Mouse (Mus musculus) kidney, embryonic 15.5 days (tissue): ENCODE data around the gene Ctdspl. TPM values are rescaled to one million over a fixed set of nuclear protein-coding genes. Genes with fewer than 3 reads are reported as not detected.

ENCODE experiments used
- ATAC-seq: fragments of 200-750 bp; cut with Nextera tagmentation; replicated peaks from 2 replicates; pipeline ENCODE4 v1.8.0; 2017; ENCODE audit warnings: moderate TSS enrichment; ENCODE audit not compliant: low FRiP score
- H3K27ac ChIP-seq: fragments of 300-500 bp; sonication (generic); 2 replicates; pipeline ENCODE4 v1.5.1; 2015; ENCODE audit warnings: mild to moderate bottlenecking, inconsistent platforms
- H3K27me3 ChIP-seq: fragments of 300-500 bp; sonication (generic); 2 replicates; pipeline ENCODE4 v1.6.1; 2015; ENCODE audit warnings: inconsistent platforms
- H3K36me3 ChIP-seq: fragments of 300-500 bp; sonication (generic); 2 replicates; pipeline ENCODE4 v1.6.1; 2015; ENCODE audit warnings: inconsistent platforms
- H3K4me1 ChIP-seq: fragments of 300-500 bp; sonication (generic); 2 replicates; pipeline ENCODE4 v1.6.1; 2015; ENCODE audit warnings: inconsistent platforms
- H3K4me2 ChIP-seq: fragments of 300-500 bp; sonication (generic); 2 replicates; pipeline ENCODE4 v1.6.1; 2015; ENCODE audit warnings: moderate library complexity, mild to moderate bottlenecking, inconsistent platforms
- H3K4me3 ChIP-seq: fragments of 300-500 bp; sonication (generic); replicated peaks from 2 replicates; pipeline ENCODE4 v1.5.1; 2015; ENCODE audit warnings: mild to moderate bottlenecking, inconsistent platforms
- H3K9ac ChIP-seq: fragments of 300-500 bp; sonication (generic); 2 replicates; pipeline ENCODE4 v1.6.1; 2015; ENCODE audit warnings: mild to moderate bottlenecking, inconsistent platforms
- H3K9me3 ChIP-seq: fragments of 300-500 bp; sonication (generic); replicated peaks from 2 replicates; pipeline ENCODE4 v1.6.1; 2016; ENCODE audit warnings: inconsistent platforms
- WGBS: fragments of 180-500 bp; shearing (Covaris S2); methylation state at CpG from one replicate; pipeline ENCODE4 v1.1.7; 2015; ENCODE audit warnings: mixed read lengths; 5-methylcytosine and 5-hydroxymethylcytosine counted together
- polyA plus RNA-seq: library from polyadenylated mRNA; unstranded; fragments of >200 nt; fragmentation: Nextera tagmentation; extraction: Ambion mirVana; gene quantifications from 2 replicates; pipeline ENCODE4 v1.2.1, GENCODE M21; 2015

Gene Ctdspl
- polyA plus RNA-seq, 1 experiment from 2014 or later: 24.9 TPM

- no peak for ATAC-seq
- H3K9ac ChIP-seq: no peak overlapping the region
- H3K27me3 ChIP-seq: no peaks in the 10 kb centered on the region
- H3K27ac ChIP-seq: no peak overlapping the region
- H3K4me3 ChIP-seq: no peak overlapping the region
- H3K36me3 ChIP-seq: peaks cover 28% of the 10 kb centered on the region
- H3K9me3 ChIP-seq: no peaks in the 10 kb centered on the region
- 66% methylated on average over 5 of the region's 5 CpGs for WGBS
- H3K4me1 ChIP-seq: peaks cover 30% of the 10 kb centered on the region
- no peak overlapping the region for H3K4me2 ChIP-seq
These were observed 153.9 kb downstream of the Ctdspl start for GRCm38 (mm10) chr9:119080040-119080675.

- Histone ChIP-seq H3K4me1 (peaks cover 37% of the 10 kb centered on the region), H3K27me3 (no peaks in the 10 kb centered on the region), H3K9ac (no peak overlapping the region), H3K9me3 (no peaks in the 10 kb centered on the region), H3K27ac (peak overlapping the region; percentile 67), H3K36me3 (peaks cover 18% of the 10 kb centered on the region), H3K4me3 (no peak overlapping the region), H3K4me2 (no peak overlapping the region)
- 30% methylated on average over 8 of the region's 8 CpGs for WGBS
- no peak; the same call in 1 of the 2 replicates for ATAC-seq
These were observed 155.8 kb downstream of the Ctdspl start for GRCm38 (mm10) chr9:119082039-119082438.

DNA sequence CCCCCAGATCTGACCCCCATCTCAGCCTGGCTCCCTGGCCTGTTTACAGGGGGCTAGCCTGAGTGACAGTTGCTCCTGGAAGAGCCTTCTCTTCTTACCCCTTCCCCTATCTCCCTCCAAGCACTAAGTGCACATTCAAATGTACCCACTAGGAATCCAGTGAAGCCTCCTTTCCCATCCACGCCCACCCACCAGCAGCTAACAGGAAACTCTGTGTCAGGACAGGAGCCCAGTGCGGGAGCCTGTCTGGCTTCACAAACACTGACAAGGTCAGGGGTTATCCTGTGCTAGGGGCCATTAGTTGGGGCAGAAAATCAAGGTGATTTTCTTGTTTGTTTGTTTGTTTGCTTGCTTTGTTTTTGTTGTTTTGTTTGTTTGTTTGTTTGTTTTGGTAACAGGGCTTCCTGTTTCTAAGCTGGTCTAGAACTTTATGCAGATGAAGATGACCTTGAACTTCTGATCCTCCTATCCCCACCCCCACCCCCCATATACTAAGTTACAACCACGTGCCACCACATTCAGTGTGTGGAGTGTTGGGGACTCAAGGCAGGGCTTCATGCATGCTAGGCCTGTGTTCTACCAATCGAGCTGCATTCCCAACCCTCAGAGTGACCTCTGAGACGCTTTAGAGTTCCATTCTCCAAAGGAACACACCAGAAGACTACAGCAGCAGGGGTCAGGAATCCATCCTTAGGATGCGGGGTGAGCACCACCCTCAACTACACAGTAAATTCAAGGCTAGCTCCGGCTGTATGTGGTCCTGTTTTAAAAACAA lies 156.6 kb downstream of the Ctdspl start:
- no peak for ATAC-seq
- peaks cover 18% of the 10 kb centered on the region for H3K36me3 ChIP-seq
- H3K9me3 ChIP-seq: no peaks in the 10 kb centered on the region
- no peak overlapping the region for H3K4me3 ChIP-seq
- 69% methylated on average over 7 of the region's 7 CpGs for WGBS
- no peak overlapping the region for H3K4me2 ChIP-seq
- no peak overlapping the region for H3K9ac ChIP-seq
- no peaks in the 10 kb centered on the region for H3K27me3 ChIP-seq
- H3K27ac ChIP-seq: peak overlapping the region; percentile 67; the same call in 1 of the 2 replicates
- peaks cover 45% of the 10 kb centered on the region for H3K4me1 ChIP-seq

- no peak overlapping the region for H3K27ac ChIP-seq
- H3K4me2 ChIP-seq: no peak overlapping the region
- H3K36me3 ChIP-seq: peaks cover 10% of the 10 kb centered on the region; the same call in 1 of the 2 replicates
- no peaks in the 10 kb centered on the region for H3K27me3 ChIP-seq
- ATAC-seq: no peak
- WGBS: 82% methylated on average over 10 of the region's 10 CpGs
- no peaks in the 10 kb centered on the region for H3K9me3 ChIP-seq
- H3K4me3 ChIP-seq: no peak overlapping the region
- no peak overlapping the region for H3K9ac ChIP-seq
- peaks cover 52% of the 10 kb centered on the region for H3K4me1 ChIP-seq
These were observed 157.7 kb downstream of the Ctdspl start for GRCm38 (mm10) chr9:119083966-119084365.

GRCm38 (mm10) chr9:119086451-119086850 lies 160.2 kb downstream of the Ctdspl start:
- H3K9ac ChIP-seq: no peak overlapping the region
- 17% methylated on average over 1 of the region's 1 CpGs for WGBS
- H3K9me3 ChIP-seq: no peaks in the 10 kb centered on the region
- no peak overlapping the region for H3K27ac ChIP-seq
- 0 out of 2 replicates have a peak, but pooled peaks cover 1% of the 10 kb centered on the region for H3K27me3 ChIP-seq
- peaks cover 50% of the 10 kb centered on the region for H3K4me1 ChIP-seq
- no peak overlapping the region for H3K4me3 ChIP-seq
- ATAC-seq: no peak
- H3K4me2 ChIP-seq: no peak overlapping the region
- H3K36me3 ChIP-seq: no peaks in the 10 kb centered on the region

- H3K27ac ChIP-seq: peak overlapping the region; percentile 90; the same call in 1 of the 2 replicates
- peak overlapping the region; percentile 65 for H3K4me2 ChIP-seq
- peaks cover 10% of the 10 kb centered on the region; the same call in 1 of the 2 replicates for H3K27me3 ChIP-seq
- no peaks in the 10 kb centered on the region for H3K36me3 ChIP-seq
- H3K4me3 ChIP-seq: peak overlapping the region; percentile 49; the same call in 1 of the 2 replicates
- WGBS: 82% methylated on average over 5 of the region's 5 CpGs
- ATAC-seq: no peak
- no peaks in the 10 kb centered on the region for H3K9me3 ChIP-seq
- peaks cover 52% of the 10 kb centered on the region for H3K4me1 ChIP-seq
- no peak overlapping the region for H3K9ac ChIP-seq
These were observed 161.1 kb downstream of the Ctdspl start for GRCm38 (mm10) chr9:119087309-119087708.

- under 1% methylated on average over 24 of the region's 24 CpGs for WGBS
These were observed 162.0 kb downstream of the Ctdspl start for GRCm38 (mm10) chr9:119088148-119088801.

GRCm38 (mm10) chr9:119089437-119089836 lies 163.2 kb downstream of the Ctdspl start:
- Histone ChIP-seq H3K27ac (no peak overlapping the region), H3K4me1 (peaks cover 62% of the 10 kb centered on the region), H3K4me3 (no peak overlapping the region), H3K9me3 (no peaks in the 10 kb centered on the region), H3K27me3 (peaks cover 17% of the 10 kb centered on the region; the same call in 1 of the 2 replicates), H3K4me2 (no peak overlapping the region), H3K9ac (no peak overlapping the region), H3K36me3 (no peaks in the 10 kb centered on the region)
- ATAC-seq: no peak
- WGBS: 58% methylated on average over 7 of the region's 7 CpGs

More at GRCm38 (mm10) chr9:119088148-119088801, 162.0 kb downstream of the Ctdspl start:
- H3K4me3 ChIP-seq: peak overlapping the region; percentile 49
- ATAC-seq: peak; percentile 91
- peaks cover 12% of the 10 kb centered on the region; the same call in 1 of the 2 replicates for H3K27me3 ChIP-seq
- peak overlapping the region; percentile 40 for H3K9ac ChIP-seq
- peak overlapping the region; percentile 90 for H3K27ac ChIP-seq
- H3K4me1 ChIP-seq: peaks cover 53% of the 10 kb centered on the region
- no peaks in the 10 kb centered on the region for H3K9me3 ChIP-seq
- H3K36me3 ChIP-seq: no peaks in the 10 kb centered on the region
- H3K4me2 ChIP-seq: peak overlapping the region; percentile 65

- Histone ChIP-seq H3K4me1 (peaks cover 57% of the 10 kb centered on the region), H3K27ac (no peak overlapping the region)
These were observed 164.2 kb downstream of the Ctdspl start for GRCm38 (mm10) chr9:119090462-119090861.

DNA sequence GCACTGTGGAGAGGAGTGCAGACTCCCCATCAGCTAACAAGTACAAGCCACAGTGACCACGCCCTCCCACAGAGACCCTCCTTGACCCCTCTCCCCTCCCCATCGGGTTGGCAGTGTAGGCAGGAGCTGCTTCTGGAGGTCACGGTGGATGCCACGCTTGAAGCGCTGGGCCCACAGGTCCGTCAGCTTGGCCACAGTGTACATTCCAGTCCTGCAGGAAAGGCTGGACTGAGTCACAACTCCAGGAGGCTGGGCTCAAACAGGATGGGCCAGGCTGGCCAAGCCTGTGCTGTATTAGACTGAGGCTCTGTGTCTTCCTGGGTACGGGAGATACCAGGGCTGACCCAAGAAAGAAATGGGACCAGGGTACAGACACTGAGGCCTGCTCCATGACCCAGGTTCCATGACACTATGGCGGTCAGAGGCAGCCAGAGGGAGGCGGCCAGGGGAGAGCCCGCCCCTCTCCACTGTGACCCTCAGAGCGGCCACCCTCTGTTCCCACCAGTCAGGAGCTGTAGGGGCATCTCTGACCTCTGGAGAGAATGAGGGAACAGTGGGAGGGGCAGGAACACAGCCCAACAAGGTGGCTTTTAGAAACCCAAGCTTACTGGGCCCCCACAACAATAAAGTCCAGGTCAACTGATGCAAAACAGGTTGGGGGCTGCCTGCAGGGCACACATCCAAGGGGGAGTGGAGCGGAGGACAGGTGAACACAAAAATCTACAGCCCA lies 165.5 kb downstream of the Ctdspl start:
- peaks cover 59% of the 10 kb centered on the region for H3K4me1 ChIP-seq
- no peak overlapping the region for H3K27ac ChIP-seq
- peak overlapping the region; percentile 61 for H3K4me3 ChIP-seq
- no peaks in the 10 kb centered on the region for H3K36me3 ChIP-seq
- ATAC-seq: no peak
- H3K27me3 ChIP-seq: peaks cover 17% of the 10 kb centered on the region; the same call in 1 of the 2 replicates
- H3K9ac ChIP-seq: no peak overlapping the region
- H3K9me3 ChIP-seq: no peaks in the 10 kb centered on the region
- 63% methylated on average over 12 of the region's 12 CpGs for WGBS
- peak overlapping the region; percentile 93 for H3K4me2 ChIP-seq

More at GRCm38 (mm10) chr9:119090462-119090861, 164.2 kb downstream of the Ctdspl start:
- Histone ChIP-seq H3K36me3 (no peaks in the 10 kb centered on the region), H3K9me3 (no peaks in the 10 kb centered on the region), H3K9ac (no peak overlapping the region), H3K27me3 (peaks cover 17% of the 10 kb centered on the region; the same call in 1 of the 2 replicates), H3K4me2 (no peak overlapping the region), H3K4me3 (no peak overlapping the region)
- WGBS: 91% methylated on average over 5 of the region's 5 CpGs
- ATAC-seq: no peak
